Mouse (Mus musculus) lung, embryonic 14.5 days (tissue): Measurements from ENCODE around the gene Map3k5. TPM values are rescaled to one million over a fixed set of nuclear protein-coding genes. Genes with fewer than 3 reads are reported as not detected.

Experiments used
- ATAC-seq: fragments of 200-750 bp; cut with Nextera tagmentation; 2 replicates; pipeline ENCODE4 v1.8.0; 2017; ENCODE audit warnings: mild to moderate bottlenecking, moderate TSS enrichment, moderate library complexity; ENCODE audit not compliant: insufficient read depth
- DNase-seq: peaks from one replicate; pipeline ENCODE4 v3.0.0-alpha.2; 2015
- H3K27ac ChIP-seq: fragments of 300-500 bp; sonication (generic); 2 replicates; pipeline ENCODE4 v1.5.1; 2014; ENCODE audit warnings: low read depth, mild to moderate bottlenecking, moderate library complexity
- H3K27me3 ChIP-seq: fragments of 300-500 bp; sonication (generic); 2 replicates; pipeline ENCODE4 v1.6.1; 2014; ENCODE audit warnings: low read length, control low read depth; ENCODE audit not compliant: insufficient read depth
- H3K36me3 ChIP-seq: fragments of 300-500 bp; sonication (generic); 2 replicates; pipeline ENCODE4 v1.6.1; 2014; ENCODE audit warnings: control low read depth; ENCODE audit not compliant: insufficient read depth
- H3K4me1 ChIP-seq: fragments of 300-500 bp; sonication (generic); 2 replicates; pipeline ENCODE4 v1.6.1; 2014; ENCODE audit warnings: antibody characterized with exemption, control low read depth; ENCODE audit not compliant: insufficient read depth
- H3K4me2 ChIP-seq: fragments of 300-500 bp; sonication (generic); 2 replicates; pipeline ENCODE4 v1.6.1; 2014; ENCODE audit warnings: mild to moderate bottlenecking
- H3K4me3 ChIP-seq: fragments of 300-500 bp; sonication (generic); 2 replicates; pipeline ENCODE4 v1.5.1; 2014; ENCODE audit warnings: low read depth, low read length
- H3K9ac ChIP-seq: fragments of 300-500 bp; sonication (generic); 2 replicates; pipeline ENCODE4 v1.6.1; 2014
- H3K9me3 ChIP-seq: fragments of 300-500 bp; sonication (generic); 2 replicates; pipeline ENCODE4 v1.6.1; 2016; ENCODE audit warnings: low read depth, low read length, control low read depth
- CTCF ChIP-seq: IDR thresholded peaks from 2 replicates; pipeline ENCODE4 v1.5.1; 2016; ENCODE audit warnings: antibody characterized with exemption, low read depth
- WGBS: fragments of 180-500 bp; shearing (Covaris S2); extraction: QIAGEN DNeasy Blood & Tissue Kit; methylation state at CpG from one replicate; pipeline ENCODE4 v1.1.7; 2014; 5-methylcytosine and 5-hydroxymethylcytosine counted together
- polyA plus RNA-seq: library from polyadenylated mRNA; unstranded; fragments of >200 nt; fragmentation: Nextera tagmentation; extraction: Ambion mirVana; gene quantifications from 2 replicates; pipeline ENCODE4 v1.2.1, GENCODE M21; 2014

The Map3k5 gene
- polyA plus RNA-seq, 1 experiment from 2014 or later, result 2.5 TPM

- no peak for TF ChIP-seq CTCF
- no peak for ATAC-seq
- H3K4me3 ChIP-seq, result no peak overlapping the region
- H3K4me2 ChIP-seq, result no peak overlapping the region
- no peaks in the 10 kb centered on the region for H3K27me3 ChIP-seq
- no peak for DNase-seq
- WGBS, result 63% methylated on average over 5 of the region's 5 CpGs
- no peaks in the 10 kb centered on the region for H3K36me3 ChIP-seq
- no peak overlapping the region for H3K27ac ChIP-seq
- H3K9ac ChIP-seq, result no peak overlapping the region
- H3K9me3 ChIP-seq, result no peaks in the 10 kb centered on the region
- H3K4me1 ChIP-seq, result no peaks in the 10 kb centered on the region
Observed at GRCm38 (mm10) chr10:20186800-20187273, 252.6 kb downstream of the Map3k5 start.

DNA sequence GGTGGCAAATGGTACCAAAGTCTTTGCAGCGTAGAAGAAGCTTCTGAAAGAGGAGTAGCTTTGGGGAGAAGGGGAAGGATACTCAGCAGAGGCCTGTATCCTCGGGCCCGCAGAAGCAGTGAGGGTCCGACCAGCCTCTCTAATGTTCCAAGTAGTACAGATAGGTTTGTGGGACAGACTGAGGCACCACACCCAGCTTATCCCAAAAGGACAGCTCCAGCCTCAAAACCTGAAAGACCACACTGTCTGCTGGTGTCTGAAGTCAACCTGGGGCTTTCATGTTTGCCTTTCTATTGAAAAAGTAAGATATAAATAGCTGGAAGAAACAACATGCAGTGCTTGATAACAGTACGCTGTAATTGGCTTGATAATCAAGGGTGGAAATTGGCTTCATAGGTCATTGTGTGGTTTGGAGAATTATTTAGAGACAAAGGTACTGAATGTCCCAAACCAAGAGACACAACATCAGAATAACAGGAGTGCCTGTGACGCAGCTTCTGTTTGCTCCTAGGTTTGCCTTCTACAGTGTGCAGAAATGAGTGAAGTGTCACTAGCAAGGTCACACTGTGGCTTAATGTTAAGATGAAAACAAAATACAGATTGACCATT, 256.0 kb downstream of the Map3k5 start:
- no peak for TF ChIP-seq CTCF
- Histone ChIP-seq H3K27ac (no peak overlapping the region), H3K4me2 (no peak overlapping the region), H3K4me1 (no peaks in the 10 kb centered on the region), H3K9me3 (no peaks in the 10 kb centered on the region), H3K27me3 (no peaks in the 10 kb centered on the region), H3K4me3 (no peak overlapping the region), H3K36me3 (no peaks in the 10 kb centered on the region), H3K9ac (no peak overlapping the region)
- DNase-seq (no peak), ATAC-seq (no peak)
- 89% methylated on average over 6 of the region's 6 CpGs for WGBS

Other genes starting within 250 kb of the Map3k5 start
- gene Il20ra, start 221.9 kb upstream of the Map3k5 start, polyA plus RNA-seq, result 0.20 TPM in 1 of 2 replicates, not detected in the other
- gene Slc35d3, start 83.0 kb upstream of the Map3k5 start, polyA plus RNA-seq, result 0.30 and 0.89 TPM in 2 replicates
- gene Pex7, start 26.8 kb upstream of the Map3k5 start, polyA plus RNA-seq, result 24.5 and 25.1 TPM in 2 replicates
- gene Map7, start 214.0 kb downstream of the Map3k5 start, polyA plus RNA-seq, result 9.3 and 9.5 TPM in 2 replicates